Mouse (Mus musculus): ENCODE data around the gene Lca5.

Gene Lca5

GRCm38 (mm10) chr9:83440392-83441357, at the start of gene Lca5:
TSS of gene Lca5 (minus strand) at chr9:83441127.
- DNase-seq: peak; percentile 86

- DNase-seq: peak; percentile 16
These were observed 47.7 kb upstream of the Lca5 start for GRCm38 (mm10) chr9:83488491-83489210.

- DNase-seq: peak; percentile 16
These were observed 47.0 kb upstream of the Lca5 start for GRCm38 (mm10) chr9:83487771-83488470.

- DNase-seq: no peak
These were observed 45.0 kb upstream of the Lca5 start for GRCm38 (mm10) chr9:83485966-83486365.

- DNase-seq: no peak
These were observed 44.4 kb upstream of the Lca5 start for GRCm38 (mm10) chr9:83485357-83485756.

GRCm38 (mm10) chr9:83483419-83483818, 42.5 kb upstream of the Lca5 start:
- DNase-seq: no peak

GRCm38 (mm10) chr9:83482176-83482949, 41.4 kb upstream of the Lca5 start:
- no peak for DNase-seq

- DNase-seq: no peak
These were observed 28.9 kb upstream of the Lca5 start for GRCm38 (mm10) chr9:83469871-83470270.

- peak; percentile 41 for DNase-seq
These were observed 6.8 kb upstream of the Lca5 start for GRCm38 (mm10) chr9:83447771-83448170.

- DNase-seq: no peak
These were observed 6.2 kb upstream of the Lca5 start for GRCm38 (mm10) chr9:83447176-83447575.

GRCm38 (mm10) chr9:83437621-83438020, 3.3 kb downstream of the Lca5 start:
- DNase-seq: no peak

- no peak for DNase-seq
These were observed 6.4 kb downstream of the Lca5 start for GRCm38 (mm10) chr9:83434489-83434888.

- peak; percentile 26 for DNase-seq
These were observed 7.3 kb downstream of the Lca5 start for GRCm38 (mm10) chr9:83433661-83434060.

GRCm38 (mm10) chr9:83427926-83428325, 13.0 kb downstream of the Lca5 start:
- no peak for DNase-seq

- DNase-seq: no peak
These were observed 22.0 kb downstream of the Lca5 start for GRCm38 (mm10) chr9:83418965-83419364.

GRCm38 (mm10) chr9:83413046-83413445, 27.9 kb downstream of the Lca5 start:
- DNase-seq: no peak

- DNase-seq: no peak
These were observed 35.8 kb downstream of the Lca5 start for GRCm38 (mm10) chr9:83405150-83405549.

GRCm38 (mm10) chr9:83400783-83401182, 40.1 kb downstream of the Lca5 start:
- no peak for DNase-seq

- no peak for DNase-seq
These were observed 41.5 kb downstream of the Lca5 start for GRCm38 (mm10) chr9:83399414-83399813.

- DNase-seq: no peak
These were observed 42.7 kb downstream of the Lca5 start for GRCm38 (mm10) chr9:83398260-83398659.

- DNase-seq: no peak
These were observed 45.5 kb downstream of the Lca5 start for GRCm38 (mm10) chr9:83395456-83395855.

GRCm38 (mm10) chr9:83391996-83392395, 48.9 kb downstream of the Lca5 start:
- no peak for DNase-seq
